Mouse (Mus musculus) myocyte (in vitro differentiated cells): Measurements from ENCODE around the gene Apon.

Experiments used
- MYOG ChIP-seq, 3 experiments: IDR thresholded peaks; one replicate each; pipeline ENCODE4 v1.6.1; 2011; ENCODE audit warnings: control low read depth in 2 of 3, low read depth in 2 of 3, mild to moderate bottlenecking in 2 of 3; ENCODE audit not compliant: insufficient read length in 2 of 3, control insufficient read depth in 1 of 3, insufficient read depth in 1 of 3
- POLR2A ChIP-seq: IDR thresholded peaks from one replicate; pipeline ENCODE4 v1.6.1; 2011; ENCODE audit warnings: low read depth, mild to moderate bottlenecking, control low read depth, moderate library complexity; ENCODE audit not compliant: insufficient read length

- TF ChIP-seq MYOG (IDR thresholded peaks at IDR 0.05; ENCODE audit: control insufficient read depth in 1 of 3, insufficient read depth in 1 of 3, insufficient read length in 2 of 3, low read depth in 2 of 3) (no peak), POLR2A (no peak)
Observed at GRCm38 (mm10) chr10:128297221-128297620, 43.3 kb downstream of the Apon start.
